In the genomic region with DNA sequence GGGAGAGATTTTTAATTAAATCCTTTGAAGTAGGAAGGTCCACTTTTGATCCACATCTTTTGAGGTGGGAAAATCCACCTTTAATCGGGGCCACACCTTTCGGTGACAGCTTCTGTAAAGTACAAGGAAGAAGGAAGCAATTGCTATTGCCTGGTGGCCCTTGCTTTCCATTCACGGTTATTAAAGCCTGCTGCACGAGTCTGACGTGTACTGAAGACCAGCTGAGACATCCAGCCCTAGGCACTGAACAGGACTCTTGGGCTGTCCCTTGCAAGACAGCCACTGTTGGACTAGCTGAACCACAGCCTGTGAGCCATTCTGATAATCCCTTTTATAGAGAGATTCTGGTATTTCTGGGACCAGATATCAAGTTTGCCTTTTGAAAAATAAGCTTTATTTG, we compare ENCODE assay signal across 24 mouse cellular contexts. TPM values are rescaled to one million over a fixed set of nuclear protein-coding genes. Genes with fewer than 3 reads are reported as not detected.
"Had no signal": no experiment of that assay in that cellular context is flagged by ENCODE, and none has a peak within 500 bp of the region (broad histone marks: within the 10 kb centered on the region; RNA-seq: fewer than 3 reads in every experiment).

No protein-coding gene starts in this region.

- DNase-seq: lung, adult 18-20 months; lung, embryonic 14.5 days; lung, postnatal 10 days; lung, postnatal 4 days; midbrain, embryonic 14.5 days; retina, postnatal 1 day; right cerebral cortex, adult 18-20 months; right cerebral cortex, postnatal 25 days; right cerebral cortex, postnatal 4 days; thymus, adult 18-20 months; thymus, postnatal 14 days; thymus, postnatal 36 days had no signal

- H3K4me1 ChIP-seq: midbrain, embryonic 10.5 days; midbrain, embryonic 12.5 days; neural tube, embryonic 13.5 days; neural tube, embryonic 15.5 days; stomach, embryonic 15.5 days had no signal

- H3K9ac ChIP-seq: lung, embryonic 14.5 days; midbrain, embryonic 12.5 days; neural tube, embryonic 13.5 days; neural tube, embryonic 15.5 days; stomach, embryonic 15.5 days had no signal

- H3K9me3 ChIP-seq: midbrain, embryonic 10.5 days; midbrain, embryonic 12.5 days; neural tube, embryonic 13.5 days; neural tube, embryonic 15.5 days; stomach, embryonic 15.5 days had no signal

- H3K4me3 ChIP-seq: midbrain, embryonic 10.5 days; midbrain, embryonic 12.5 days; myocyte; neural tube, embryonic 13.5 days; neural tube, embryonic 15.5 days; stomach, embryonic 15.5 days had no signal

- H3K27ac ChIP-seq: midbrain, embryonic 10.5 days; midbrain, embryonic 12.5 days; neural tube, embryonic 13.5 days; neural tube, embryonic 15.5 days; stomach, embryonic 15.5 days had no signal

- ATAC-seq: midbrain, embryonic 16.5 days had no signal

- H3K27me3 ChIP-seq: neural tube, embryonic 13.5 days; neural tube, embryonic 15.5 days; stomach, embryonic 15.5 days had no signal

- H3K4me2 ChIP-seq: lung, embryonic 14.5 days; midbrain, embryonic 12.5 days; neural tube, embryonic 13.5 days; neural tube, embryonic 15.5 days; stomach, embryonic 15.5 days had no signal

RNA-seq across cellular contexts. Expression of gene Ccin, which starts 53.2 kb away (rescaled TPM):
- total RNA-seq: megakaryocyte-erythroid progenitor cell, adult 5-6 weeks had no signal
- polyA plus RNA-seq: liver, embryonic 16.5 days; lung, embryonic 14.5 days; lung, embryonic 16.5 days; midbrain, embryonic 10.5 days; midbrain, embryonic 12.5 days; midbrain, embryonic 14.5 days; midbrain, embryonic 16.5 days; neural tube, embryonic 11.5 days; neural tube, embryonic 13.5 days; neural tube, embryonic 15.5 days; stomach, embryonic 15.5 days; thymus, postnatal 0 days had no signal
